Mouse (Mus musculus): ENCODE results near the gene Gm26741.

GRCm38 (mm10) chr10:52396647-52397046, 38.1 kb downstream of the Gm26741 start:
- TF ChIP-seq CTCF (IDR thresholded peaks at IDR 0.05; ENCODE audit: low read depth) (no peak), EP300 (IDR thresholded peaks at IDR 0.05; ENCODE audit: low read depth) (no peak)

All from liver, postnatal 0 days (tissue).